Mouse (Mus musculus): ENCODE results near the gene Oser1.
"Not testable (repeated sequence)": the region's sequence is repeated elsewhere in the genome, so short reads cannot be mapped to it uniquely, and the experiment has no call there.

Oser1 gene

GRCm38 (mm10) chr2:163444017-163444416 lies 19.5 kb upstream of the Oser1 start:
- in situ Hi-C loops (cut with MboI, MseI) = loop anchor here (10.0 kb wide), 1 partner anchor 1901 kb away; no protein-coding TSS in a partner anchor

- in situ Hi-C loops (cut with MboI, MseI) = loop anchor here (10.0 kb wide), 1 partner anchor 1901 kb away; no protein-coding TSS in a partner anchor
Observed at GRCm38 (mm10) chr2:163443543-163443942, 19.0 kb upstream of the Oser1 start.

- in situ Hi-C loops (cut with MboI, MseI) = no loop called here
Observed at GRCm38 (mm10) chr2:163439488-163439887, 15.0 kb upstream of the Oser1 start.

- in situ Hi-C loops (cut with MboI, MseI) = no loop called here
Observed at GRCm38 (mm10) chr2:163438619-163439451, 14.3 kb upstream of the Oser1 start.

GRCm38 (mm10) chr2:163438246-163438618 lies 13.7 kb upstream of the Oser1 start, which contains the start of gene Gdap1l1:
Gene Gdap1l1 (plus strand): TSS chr2:163438476.
- in situ Hi-C loops (cut with MboI, MseI) = no loop called here

- in situ Hi-C loops (cut with MboI, MseI) = no loop called here
Observed at GRCm38 (mm10) chr2:163437800-163438199, 13.3 kb upstream of the Oser1 start.

GRCm38 (mm10) chr2:163433971-163434370 lies 9.5 kb upstream of the Oser1 start:
- in situ Hi-C loops (cut with MboI, MseI) = no loop called here

- in situ Hi-C loops (cut with MboI, MseI) = no loop called here
Observed at GRCm38 (mm10) chr2:163431289-163431688, 6.8 kb upstream of the Oser1 start.

GRCm38 (mm10) chr2:163428346-163429011 lies 4.0 kb upstream of the Oser1 start:
- in situ Hi-C loops (cut with MboI, MseI) = no loop called here

- in situ Hi-C loops (cut with MboI, MseI) = no loop called here
Observed at GRCm38 (mm10) chr2:163422895-163423660, 1.4 kb downstream of the Oser1 start.

GRCm38 (mm10) chr2:163420366-163420886 lies 4.1 kb downstream of the Oser1 start:
- in situ Hi-C loops (cut with MboI, MseI) = no loop called here

- in situ Hi-C loops (cut with MboI, MseI) = no loop called here
Observed at GRCm38 (mm10) chr2:163419346-163420045, 5.0 kb downstream of the Oser1 start.

GRCm38 (mm10) chr2:163418841-163419345 lies 5.6 kb downstream of the Oser1 start:
- in situ Hi-C loops (cut with MboI, MseI) = no loop called here

- in situ Hi-C loops (cut with MboI, MseI) = no loop called here
Observed at GRCm38 (mm10) chr2:163417830-163418229, 6.7 kb downstream of the Oser1 start.

GRCm38 (mm10) chr2:163417026-163417425 lies 7.5 kb downstream of the Oser1 start:
- in situ Hi-C loops (cut with MboI, MseI) = no loop called here

- in situ Hi-C loops (cut with MboI, MseI) = no loop called here
Observed at GRCm38 (mm10) chr2:163412846-163413590, 11.5 kb downstream of the Oser1 start.

- in situ Hi-C loops (cut with MboI, MseI) = no loop called here
Observed at GRCm38 (mm10) chr2:163412419-163412818, 12.1 kb downstream of the Oser1 start.

- in situ Hi-C loops (cut with MboI, MseI) = no loop called here
Observed at GRCm38 (mm10) chr2:163411840-163412239, 12.7 kb downstream of the Oser1 start.

- in situ Hi-C loops (cut with MboI, MseI) = not testable (repeated sequence)
Observed at GRCm38 (mm10) chr2:163411344-163411743, 13.2 kb downstream of the Oser1 start.

GRCm38 (mm10) chr2:163410211-163410610 lies 14.3 kb downstream of the Oser1 start:
- in situ Hi-C loops (cut with MboI, MseI) = no loop called here

Data from T-helper 1 cell (primary cell).